Mouse (Mus musculus) bone marrow macrophage, adult 2 months (primary cell): ENCODE data around the gene Pdzrn4.

Source experiments
- CTCF ChIP-seq: IDR thresholded peaks from 2 replicates; pipeline ENCODE4 v1.5.1; 2012; ENCODE audit warnings: low read depth, mild to moderate bottlenecking, low read length, moderate library complexity
- POLR2A ChIP-seq: IDR thresholded peaks from 2 replicates; pipeline ENCODE4 v1.6.1; 2012; ENCODE audit warnings: mild to moderate bottlenecking, low read depth, low read length, borderline replicate concordance

- TF ChIP-seq CTCF (no peak), POLR2A (no peak)
These were observed 98.9 kb downstream of the Pdzrn4 start for GRCm38 (mm10) chr15:92495465-92496174.
